Mouse (Mus musculus) splenic B cell, adult 2 months (primary cell): Measurements from ENCODE around the gene S1pr1.

Source experiments
- DNase-seq: peaks from one replicate; pipeline ENCODE4 v3.0.0-alpha.2; 2011; ENCODE audit warnings: low read depth, low spot score
- H3K27me3 ChIP-seq: 2 replicates; pipeline ENCODE4 v1.6.1; 2012; ENCODE audit warnings: mild to moderate bottlenecking, low read length, moderate library complexity, mixed read lengths; ENCODE audit not compliant: control insufficient read depth, poor library complexity, insufficient read depth, severe bottlenecking
- H3K36me3 ChIP-seq: 2 replicates; pipeline ENCODE4 v1.6.1; 2012; ENCODE audit warnings: mild to moderate bottlenecking, low read length, moderate library complexity, mixed read lengths; ENCODE audit not compliant: control insufficient read depth, poor library complexity, insufficient read depth, severe bottlenecking

S1pr1 gene

DNA sequence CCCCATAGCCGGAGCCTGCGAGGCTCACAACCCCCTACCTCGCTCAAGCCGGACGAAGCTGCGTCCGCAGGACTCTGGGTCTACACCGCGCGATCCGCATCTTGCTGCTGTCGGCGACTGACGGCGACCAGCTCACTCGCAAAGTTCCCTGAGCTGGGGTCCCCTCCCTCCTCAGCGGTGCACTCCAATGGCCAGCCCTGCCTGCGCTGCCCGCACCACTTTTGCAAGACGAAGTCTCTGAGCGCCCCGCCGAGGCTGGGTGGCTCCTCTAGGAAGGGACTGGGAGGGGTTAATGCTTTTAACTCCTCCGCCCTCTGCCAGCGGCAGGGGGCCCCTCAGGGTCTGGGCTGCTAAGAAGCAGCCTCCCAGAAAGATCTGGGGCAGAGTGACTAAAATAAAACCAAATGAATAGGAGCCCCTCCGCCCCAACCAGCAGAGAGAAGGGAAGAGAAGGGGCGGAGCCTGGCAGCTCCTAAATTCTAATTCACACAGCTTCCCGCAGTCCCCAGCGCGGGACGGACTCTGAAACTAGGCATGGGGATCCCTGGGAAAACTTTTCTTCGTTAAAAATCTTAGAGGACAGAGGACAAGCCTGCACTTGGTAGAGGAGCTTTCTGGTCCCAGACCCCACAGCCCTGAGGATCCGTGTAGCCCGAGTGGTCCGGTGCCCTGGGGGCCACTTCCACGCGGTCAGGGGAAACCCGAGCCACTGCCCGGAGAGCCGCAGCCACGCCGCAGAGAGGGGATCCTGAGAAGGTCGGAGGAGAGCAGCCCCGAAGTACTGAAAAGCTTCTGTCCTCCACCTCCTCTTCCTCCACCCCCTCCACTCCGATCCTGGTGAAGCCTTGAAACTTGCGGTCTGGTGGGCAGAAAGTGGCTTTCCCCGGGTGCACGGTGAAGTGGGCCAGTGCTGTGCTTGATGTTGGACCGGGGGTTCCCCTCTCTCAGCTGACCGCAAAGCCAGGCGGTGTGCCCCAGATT is at the start of gene S1pr1:
Gene S1pr1 (minus strand): TSS at position 402 of the 981 bp plus-strand sequence.
- H3K36me3 ChIP-seq, result peaks cover 15% of the 10 kb centered on the region
- peak; percentile 81 for DNase-seq

DNA sequence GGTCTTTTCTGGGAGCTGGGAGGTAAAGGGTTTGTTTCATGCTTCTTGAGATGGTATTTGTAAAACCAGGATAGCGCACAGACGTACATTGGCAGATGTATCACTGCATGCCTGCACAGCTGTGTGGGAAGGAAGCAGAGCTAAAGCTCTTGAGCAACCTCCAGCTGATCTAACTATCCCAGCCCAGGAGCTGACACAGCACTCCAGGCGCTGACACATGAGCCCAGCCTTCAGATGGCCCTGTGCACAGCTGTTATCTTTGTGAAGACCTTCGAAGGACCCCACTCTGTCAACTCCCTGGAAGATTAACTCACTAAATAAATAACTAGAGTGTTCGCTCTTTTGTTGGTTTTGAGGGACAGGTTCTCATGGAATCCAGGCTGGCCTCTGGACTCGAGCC is 48.4 kb upstream of the S1pr1 start:
- Histone ChIP-seq H3K27me3 (no peaks in the 10 kb centered on the region), H3K36me3 (no peaks in the 10 kb centered on the region)
- DNase-seq, result no peak

More for the DNA sequence above, at the start of gene S1pr1:
- no peaks in the 10 kb centered on the region for H3K27me3 ChIP-seq

DNA sequence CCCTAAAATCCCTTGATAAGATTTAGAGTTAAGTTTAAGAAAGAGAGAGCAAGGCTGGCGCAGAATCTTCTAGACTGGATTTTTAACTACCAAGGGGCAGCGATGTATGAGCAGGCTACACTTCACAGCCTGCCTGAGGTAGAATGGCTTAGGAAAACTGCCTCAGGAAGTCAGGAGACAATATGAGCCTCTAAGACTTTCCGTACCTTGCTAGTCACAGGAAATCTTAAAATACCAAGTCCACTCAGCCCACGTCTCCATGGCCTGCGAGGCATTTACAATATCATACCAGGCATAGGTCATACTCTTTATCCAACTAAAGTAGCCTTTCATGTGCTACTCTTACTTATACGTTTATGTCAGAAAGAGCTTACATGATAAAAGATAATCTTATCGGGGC is 48.0 kb upstream of the S1pr1 start:
- DNase-seq, result no peak
- H3K27me3 ChIP-seq, result no peaks in the 10 kb centered on the region
- H3K36me3 ChIP-seq, result no peaks in the 10 kb centered on the region

DNA sequence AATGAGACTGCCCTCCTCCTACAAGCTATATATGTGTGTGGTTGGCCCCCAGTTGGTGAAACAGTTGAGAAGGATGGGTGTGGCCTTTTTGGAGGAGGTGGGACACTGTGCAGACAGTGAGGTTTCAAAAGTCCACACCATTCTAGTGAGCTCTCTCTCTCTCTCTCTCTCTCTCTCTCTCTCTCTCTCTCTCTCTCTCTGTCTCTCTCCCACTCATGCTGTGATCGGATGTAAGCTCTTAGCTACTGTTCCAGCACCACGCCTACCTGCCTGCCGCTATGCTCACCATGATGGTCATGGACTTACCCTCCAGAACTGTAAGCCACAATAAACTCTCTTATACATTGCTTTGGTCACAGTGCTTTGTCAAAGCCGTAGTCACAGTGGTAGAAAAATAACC is 44.8 kb upstream of the S1pr1 start:
- no peak for DNase-seq
- H3K36me3 ChIP-seq, result no peaks in the 10 kb centered on the region

DNA sequence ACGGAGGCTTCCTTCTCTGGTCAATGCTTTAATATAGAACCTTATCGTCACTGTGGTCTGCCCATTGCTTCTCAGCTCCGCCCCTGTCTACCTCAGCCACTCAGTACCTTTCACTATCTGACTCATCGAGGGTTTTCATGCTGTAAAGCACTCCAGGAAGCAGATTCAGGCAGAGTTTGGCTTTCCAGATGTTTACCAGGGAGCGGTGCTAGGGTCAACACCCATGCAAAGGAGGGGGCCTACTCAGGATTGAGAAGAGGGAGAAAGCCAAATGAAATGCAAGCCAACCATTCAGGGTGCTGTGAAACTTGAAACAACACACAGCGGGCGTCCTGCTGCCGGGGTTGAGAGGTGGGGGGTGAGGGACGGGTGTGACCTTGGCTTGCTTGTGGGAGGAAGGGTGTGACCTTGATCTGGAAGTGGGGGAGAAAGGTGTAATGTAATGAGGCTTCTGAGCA is 43.6 kb upstream of the S1pr1 start:
- Histone ChIP-seq H3K27me3 (no peaks in the 10 kb centered on the region), H3K36me3 (no peaks in the 10 kb centered on the region)
- DNase-seq, result peak; percentile 43

More for the DNA sequence above, 44.8 kb upstream of the S1pr1 start:
- H3K27me3 ChIP-seq, result no peaks in the 10 kb centered on the region

DNA sequence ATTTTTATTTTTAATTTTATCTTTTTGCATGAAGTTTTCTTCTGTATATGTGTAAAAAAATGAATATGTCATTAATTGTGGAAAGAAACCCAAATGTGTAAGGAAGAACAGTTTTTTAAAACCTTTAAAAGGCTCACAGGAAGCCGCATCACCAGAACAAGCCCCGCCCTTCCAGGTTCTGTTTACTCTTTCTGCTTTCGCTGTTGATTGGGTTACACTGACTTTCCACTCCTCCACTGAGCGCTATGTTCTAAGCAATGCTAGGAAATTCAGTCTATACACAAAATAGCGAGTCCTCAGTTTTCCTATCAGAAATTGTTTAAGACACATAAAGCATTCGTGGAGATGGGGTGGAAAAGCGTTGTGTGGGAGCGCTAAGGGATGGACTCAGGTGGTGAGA is 39.6 kb upstream of the S1pr1 start:
- Histone ChIP-seq H3K27me3 (no peaks in the 10 kb centered on the region), H3K36me3 (no peaks in the 10 kb centered on the region)
- DNase-seq, result no peak

DNA sequence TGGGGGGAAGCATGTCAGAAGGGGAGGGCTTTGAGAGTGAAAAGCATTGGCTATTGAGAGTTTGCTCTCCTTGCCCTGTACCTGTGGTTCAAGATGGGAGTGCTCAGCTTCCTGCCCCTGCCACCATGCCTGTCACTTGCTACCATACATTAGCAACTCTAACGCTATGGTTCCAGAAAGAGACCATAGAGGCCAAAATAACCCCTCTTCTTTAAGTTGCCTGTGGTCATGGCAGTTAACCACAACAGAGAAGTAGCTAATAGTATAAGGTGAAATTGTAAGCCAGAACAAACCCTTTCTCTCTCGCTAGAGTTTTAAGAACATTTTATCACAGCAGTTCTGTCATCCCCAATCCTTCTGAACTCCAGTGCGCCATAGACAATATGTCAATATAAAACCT is 35.5 kb upstream of the S1pr1 start:
- Histone ChIP-seq H3K27me3 (no peaks in the 10 kb centered on the region), H3K36me3 (no peaks in the 10 kb centered on the region)
- DNase-seq, result no peak

DNA sequence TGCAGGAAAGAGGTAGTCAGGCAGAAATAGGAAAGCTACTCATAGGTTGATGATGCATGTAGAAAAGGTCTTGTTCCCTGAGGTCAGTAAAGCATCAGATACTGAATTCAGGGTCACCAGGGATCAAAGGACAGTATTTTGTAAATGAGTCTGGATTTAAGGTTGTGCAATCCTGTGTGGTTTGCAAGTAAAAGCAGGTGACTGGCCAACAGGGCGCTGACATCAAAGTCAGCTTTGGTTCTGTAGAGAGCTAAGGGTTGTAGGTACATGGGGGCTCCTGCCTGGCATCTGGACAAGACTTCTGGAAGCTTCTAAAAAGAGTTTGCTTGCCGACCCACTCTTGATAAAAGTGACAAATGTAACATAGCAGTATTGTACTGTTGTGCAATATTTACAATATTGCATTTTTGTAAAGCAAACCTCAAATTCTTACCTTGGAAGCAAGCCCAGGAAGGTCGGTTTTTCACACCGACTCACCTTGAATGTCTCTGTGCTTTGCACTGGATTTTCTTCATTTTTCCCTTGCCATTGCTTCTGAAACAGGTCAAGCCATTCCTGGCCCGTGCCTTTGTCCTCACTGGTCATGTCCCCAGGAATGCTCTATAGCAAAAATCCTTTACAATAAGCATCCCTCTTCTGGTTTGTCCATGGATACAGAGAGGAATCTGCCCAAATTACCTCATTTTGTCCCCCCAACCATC is 33.6 kb upstream of the S1pr1 start:
- Histone ChIP-seq H3K27me3 (no peaks in the 10 kb centered on the region), H3K36me3 (no peaks in the 10 kb centered on the region)
- no peak for DNase-seq

DNA sequence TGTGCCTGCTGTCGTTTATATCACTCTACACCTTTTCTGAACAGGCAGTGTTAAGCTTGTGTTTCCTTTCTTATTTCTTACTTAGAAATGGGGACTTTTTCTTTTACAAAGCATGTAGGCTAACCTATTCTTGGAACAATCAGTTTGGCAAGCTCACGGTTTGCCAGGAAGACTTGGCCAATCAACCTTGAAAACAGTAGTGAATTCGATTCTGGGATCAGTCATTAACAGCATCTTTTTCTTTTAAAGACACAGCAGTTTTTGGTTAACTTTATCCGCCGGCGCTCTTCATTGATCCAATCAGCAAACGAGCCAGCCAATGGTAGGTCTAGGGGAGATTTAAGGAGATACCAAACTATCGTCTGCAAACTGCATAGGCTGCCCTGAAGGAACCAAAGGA is 31.6 kb upstream of the S1pr1 start:
- Histone ChIP-seq H3K27me3 (no peaks in the 10 kb centered on the region), H3K36me3 (no peaks in the 10 kb centered on the region)
- DNase-seq, result no peak

DNA sequence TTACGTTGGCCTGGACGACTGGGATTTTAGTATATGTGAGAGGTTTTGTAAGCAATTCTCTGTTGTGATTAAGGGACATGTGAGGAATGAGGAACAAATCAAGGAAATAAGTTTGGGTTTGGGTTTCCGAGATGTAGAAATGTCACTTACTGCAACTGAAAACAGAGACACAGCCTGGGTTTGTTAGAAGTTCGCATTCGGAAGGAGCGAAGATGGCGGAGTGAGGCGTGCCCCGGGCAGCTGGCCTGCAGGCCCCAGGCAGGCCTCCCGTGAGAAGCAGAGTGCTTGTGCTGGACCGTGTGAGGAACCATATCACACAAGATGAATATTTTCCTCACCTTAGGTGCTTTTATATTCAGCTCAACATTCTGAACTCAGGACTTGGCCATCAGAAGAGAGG is 30.2 kb upstream of the S1pr1 start:
- DNase-seq, result no peak
- Histone ChIP-seq H3K27me3 (no peaks in the 10 kb centered on the region), H3K36me3 (no peaks in the 10 kb centered on the region)

DNA sequence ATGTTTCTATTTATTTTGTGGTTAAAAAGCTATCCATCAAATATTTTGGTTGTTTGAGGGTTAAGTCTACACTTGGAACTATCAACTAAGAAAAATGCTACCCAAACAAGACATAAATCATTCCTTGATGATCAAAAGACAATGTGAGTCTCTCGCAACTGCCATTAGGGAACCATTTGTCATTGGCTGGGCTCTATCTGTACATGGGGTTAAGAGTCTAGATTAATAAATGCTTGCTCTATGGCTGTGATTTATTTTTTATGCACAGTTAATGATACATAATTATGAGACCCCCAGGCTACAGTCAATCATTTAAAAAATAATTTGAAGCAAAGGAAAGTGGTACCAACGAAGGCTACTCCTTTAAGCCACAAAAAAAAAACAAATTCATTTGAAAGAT is 23.7 kb upstream of the S1pr1 start:
- Histone ChIP-seq H3K27me3 (no peaks in the 10 kb centered on the region), H3K36me3 (no peaks in the 10 kb centered on the region)
- no peak for DNase-seq

DNA sequence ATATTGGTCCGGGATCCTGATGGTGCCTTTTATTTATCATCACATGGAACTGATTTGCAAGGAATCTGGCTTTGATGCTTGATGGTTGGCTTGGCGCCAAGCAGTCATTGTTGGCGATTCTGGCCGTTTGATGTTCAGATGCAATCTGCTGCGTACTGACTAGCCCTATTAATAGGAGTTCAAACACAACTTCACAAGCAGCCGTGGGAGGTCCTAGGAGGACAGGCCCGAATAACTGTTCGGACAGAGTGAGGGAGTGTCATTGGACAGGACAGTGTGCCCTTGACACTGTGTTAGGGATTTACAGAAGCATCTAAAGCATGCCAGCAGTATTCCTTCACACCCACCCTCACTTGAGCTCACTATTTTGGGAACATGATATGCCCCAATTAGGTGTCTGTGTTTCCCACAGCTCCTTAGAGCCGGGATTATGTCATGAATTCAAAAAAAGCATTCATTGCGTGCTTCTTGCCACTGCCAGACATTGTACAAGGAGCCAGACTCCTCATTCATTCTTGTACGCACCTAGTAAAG is 23.0 kb upstream of the S1pr1 start:
- Histone ChIP-seq H3K27me3 (no peaks in the 10 kb centered on the region), H3K36me3 (no peaks in the 10 kb centered on the region)
- DNase-seq, result no peak

DNA sequence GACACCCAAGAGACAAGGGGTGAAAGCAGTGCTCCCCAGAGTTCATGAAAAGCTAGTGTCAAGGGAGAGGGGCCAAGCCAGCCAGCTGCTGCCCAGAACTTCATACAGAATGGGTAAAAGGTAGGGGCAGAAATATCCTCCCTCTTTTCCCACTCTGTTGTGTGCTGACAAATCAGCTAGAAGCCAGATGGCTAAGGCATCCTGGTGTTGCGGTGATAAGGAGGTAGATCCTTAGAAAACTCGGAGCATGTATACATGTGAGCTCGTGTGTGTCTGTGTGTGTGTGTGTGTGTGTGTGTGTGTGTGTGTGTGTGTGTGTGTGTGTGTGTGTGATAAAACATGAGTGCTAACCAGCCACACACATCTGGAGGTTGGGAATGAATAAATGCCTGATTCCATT is 20.7 kb upstream of the S1pr1 start:
- DNase-seq, result no peak
- Histone ChIP-seq H3K27me3 (no peaks in the 10 kb centered on the region), H3K36me3 (no peaks in the 10 kb centered on the region)

DNA sequence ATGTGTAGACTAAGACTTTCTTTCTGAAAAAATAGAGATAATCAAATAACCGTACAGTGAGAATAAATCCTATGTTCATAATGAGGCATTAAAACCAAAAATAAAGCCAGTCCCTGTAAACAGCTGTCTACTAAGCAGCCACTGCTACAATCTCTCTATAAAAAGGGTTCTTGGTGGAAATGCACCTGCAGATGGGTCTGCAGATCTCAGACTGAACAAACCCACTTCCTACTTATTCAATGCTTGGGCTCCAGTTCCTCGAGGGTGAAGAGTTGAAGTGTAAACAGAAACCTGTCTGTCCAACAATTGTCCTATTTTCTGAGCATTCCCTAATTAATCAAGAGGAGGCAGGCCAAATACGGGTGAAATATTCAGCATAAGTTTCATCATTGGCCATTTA is 20.0 kb upstream of the S1pr1 start:
- peak; percentile 39 for DNase-seq

DNA sequence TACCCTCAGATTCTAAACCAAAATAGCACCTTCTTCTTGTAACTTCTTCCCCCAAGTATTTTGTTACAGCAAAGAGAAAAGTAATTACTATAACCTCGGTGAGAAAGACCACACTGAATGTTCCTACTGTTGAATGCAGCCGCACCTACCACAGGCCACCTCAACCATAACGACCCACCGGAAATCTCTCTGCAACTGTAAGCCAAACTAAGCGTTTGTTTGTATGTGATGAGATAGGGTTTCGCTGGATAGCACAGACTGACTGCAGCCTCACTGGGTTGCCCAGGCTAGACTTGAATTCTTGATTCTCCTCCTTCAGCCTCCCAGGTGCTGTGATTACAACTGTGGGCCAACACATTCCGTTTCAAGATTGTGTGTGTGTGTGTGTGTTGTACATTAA is 15.5 kb upstream of the S1pr1 start:
- Histone ChIP-seq H3K27me3 (no peaks in the 10 kb centered on the region), H3K36me3 (no peaks in the 10 kb centered on the region)
- peak; percentile 46 for DNase-seq

More for the DNA sequence above, 20.0 kb upstream of the S1pr1 start:
- Histone ChIP-seq H3K27me3 (no peaks in the 10 kb centered on the region), H3K36me3 (no peaks in the 10 kb centered on the region)
